Comparison of ENCODE assay signal across 17 mouse cellular contexts in the genomic region with DNA sequence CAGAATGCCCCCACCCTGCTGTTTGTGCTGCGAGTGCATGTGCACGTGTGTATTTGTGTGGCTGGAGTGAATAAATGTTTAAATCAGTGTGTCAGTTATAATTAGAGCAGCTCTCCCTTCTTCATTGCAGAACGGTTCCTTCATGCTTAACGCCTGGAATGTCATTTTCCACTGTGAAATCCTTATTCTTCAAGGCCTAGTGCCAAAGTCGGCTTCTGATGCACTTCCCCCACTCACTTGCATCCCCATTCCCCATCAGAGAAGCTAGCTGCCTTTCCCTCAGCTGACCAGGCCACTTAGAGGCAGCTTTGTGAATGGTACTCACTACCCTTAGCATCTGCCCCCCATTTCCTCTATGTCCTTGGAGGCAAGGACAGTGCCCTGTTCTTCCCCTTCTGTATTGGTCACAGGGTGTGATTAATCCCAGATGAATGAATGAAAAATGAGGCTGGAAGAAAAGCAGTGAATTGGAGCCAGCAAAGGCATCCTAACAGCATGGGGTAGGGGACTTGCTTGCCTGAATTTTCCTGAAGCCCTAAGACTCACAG.
DNase-seq lines count a peak whose midpoint lies in the region; ATAC-seq and TF ChIP-seq lines count a peak whose summit lies in the region.
"Had no signal": no experiment of that assay in that cellular context is flagged by ENCODE, and none has a peak within 500 bp of the region (broad histone marks: within the 10 kb centered on the region; RNA-seq: fewer than 3 reads in every experiment).

No protein-coding gene starts in this region.

- H3K4me3 ChIP-seq in kidney, postnatal 0 days (replicated peaks; ENCODE audit: low read depth, low read length): no peak overlapping the region
- no peak overlapping the region for H3K4me3 ChIP-seq in kidney, adult 2 months (ENCODE audit: insufficient read depth, low read depth, low read length)
- no peak overlapping the region for H3K4me3 ChIP-seq in forebrain, embryonic 14.5 days (ENCODE audit: low read depth, low read length)
- H3K4me3 ChIP-seq: heart, embryonic 12.5 days; hindbrain, embryonic 15.5 days; stomach, embryonic 15.5 days had no signal

- no peak overlapping the region for H3K4me2 ChIP-seq in kidney, postnatal 0 days (ENCODE audit: low read length)
- no peak overlapping the region for H3K4me2 ChIP-seq in forebrain, embryonic 14.5 days (ENCODE audit: low read length)
- H3K4me2 ChIP-seq: heart, embryonic 12.5 days; hindbrain, embryonic 15.5 days; liver, embryonic 11.5 days; stomach, embryonic 15.5 days had no signal

- TF ChIP-seq CTCF in kidney, postnatal 0 days (IDR thresholded peaks at IDR 0.05; ENCODE audit: low read depth): no peak
- no peak for TF ChIP-seq CTCF in kidney, adult 2 months (conservative IDR thresholded peaks at IDR 0.05; ENCODE audit: insufficient read depth, insufficient read length, low read depth, low read length)

- no peaks in the 10 kb centered on the region for H3K36me3 ChIP-seq in kidney, postnatal 0 days (ENCODE audit: insufficient read depth, low read length)
- H3K36me3 ChIP-seq in kidney, adult 2 months (ENCODE audit: control insufficient read depth, insufficient read depth, low read length): no peaks in the 10 kb centered on the region
- no peaks in the 10 kb centered on the region for H3K36me3 ChIP-seq in forebrain, embryonic 14.5 days (ENCODE audit: control insufficient read depth, insufficient read depth, low read length)
- H3K36me3 ChIP-seq: heart, embryonic 12.5 days; hindbrain, embryonic 15.5 days; stomach, embryonic 15.5 days had no signal

- H3K4me1 ChIP-seq in kidney, postnatal 0 days (replicated peaks; ENCODE audit: insufficient read depth, low read length): no peaks in the 10 kb centered on the region
- no peaks in the 10 kb centered on the region for H3K4me1 ChIP-seq in kidney, adult 2 months (ENCODE audit: control insufficient read depth, insufficient read depth, low read length)
- peaks cover 34% of the 10 kb centered on the region for H3K4me1 ChIP-seq in forebrain, embryonic 14.5 days (ENCODE audit: control insufficient read depth, insufficient read depth, low read length)
- H3K4me1 ChIP-seq: stomach, embryonic 15.5 days had no signal

- no peak overlapping the region for H3K27ac ChIP-seq in kidney, postnatal 0 days
- no peak overlapping the region for H3K27ac ChIP-seq in kidney, adult 2 months (ENCODE audit: insufficient read depth, low read depth, low read length)
- H3K27ac ChIP-seq in forebrain, embryonic 14.5 days (ENCODE audit: low read depth, low read length): peak overlapping the region; percentile 36; the same call in 1 of the 2 replicates
- H3K27ac ChIP-seq: hindbrain, embryonic 15.5 days; stomach, embryonic 15.5 days had no signal

- no peak for ATAC-seq in kidney, postnatal 0 days (replicated peaks; ENCODE audit: low FRiP score, low read depth)
- no peak for ATAC-seq in forebrain, embryonic 14.5 days

- DNase-seq in adrenal gland, postnatal 36 days: peak; percentile 25
- no peak for DNase-seq in adrenal gland, postnatal 10 days
- peak; percentile 56 for DNase-seq in kidney, postnatal 0 days (ENCODE audit: low spot score)
- DNase-seq in kidney, adult 2 months: no peak
- peak; percentile 49 for DNase-seq in 3T3-L1 (ENCODE audit: low read depth, low spot score)
- DNase-seq in forebrain, embryonic 14.5 days (ENCODE audit: low spot score): peak; percentile 45
- no peak for DNase-seq in ovary, postnatal 10 days (ENCODE audit: low spot score)
- no peak for DNase-seq in urinary bladder, adult 2 months (ENCODE audit: low spot score)
- DNase-seq: cerebellum, adult 11 months; cerebellum, postnatal 36 days; gastrocnemius, postnatal 10 days; kidney, adult 9 months; thymus, postnatal 25 days had no signal

- no peaks in the 10 kb centered on the region for H3K9me3 ChIP-seq in kidney, postnatal 0 days (replicated peaks; ENCODE audit: low read length)
- H3K9me3 ChIP-seq in forebrain, embryonic 14.5 days (replicated peaks; ENCODE audit: control insufficient read depth, low read length): no peaks in the 10 kb centered on the region
- H3K9me3 ChIP-seq: heart, embryonic 12.5 days; hindbrain, embryonic 15.5 days; stomach, embryonic 15.5 days had no signal

- WGBS in kidney, postnatal 0 days: 73% methylated on average over 5 of the region's 5 CpGs
- WGBS in kidney, adult 2 months: 53% methylated on average over 5 of the region's 5 CpGs
- WGBS in forebrain, embryonic 14.5 days: 43% methylated on average over 5 of the region's 5 CpGs

- TF ChIP-seq POLR2A in kidney, adult 2 months (IDR thresholded peaks at IDR 0.05; ENCODE audit: low read depth, low read length): no peak

- no peak overlapping the region for H3K9ac ChIP-seq in kidney, postnatal 0 days (ENCODE audit: low read depth, low read length)
- H3K9ac ChIP-seq in forebrain, embryonic 14.5 days (ENCODE audit: low read length): no peak overlapping the region
- H3K9ac ChIP-seq: heart, embryonic 12.5 days; hindbrain, embryonic 15.5 days; stomach, embryonic 15.5 days had no signal

- H3K27me3 ChIP-seq in kidney, postnatal 0 days (ENCODE audit: insufficient read depth, low read length): peaks cover 4% of the 10 kb centered on the region; the same call in 1 of the 2 replicates
- H3K27me3 ChIP-seq in kidney, adult 2 months (replicated peaks; ENCODE audit: control insufficient read depth, insufficient read depth, low read length): no peaks in the 10 kb centered on the region
- H3K27me3 ChIP-seq in forebrain, embryonic 14.5 days (replicated peaks; ENCODE audit: control insufficient read depth, insufficient read depth, low read length): no peaks in the 10 kb centered on the region
- H3K27me3 ChIP-seq: hindbrain, embryonic 15.5 days; stomach, embryonic 15.5 days had no signal

Comparison
In these comparisons a context has a peak if more than half of its experiments do, and no peak if none do; other contexts are left out.
1. DNase-seq: peak in adrenal gland, postnatal 36 days (2 of 2), kidney, postnatal 0 days (single experiment), 3T3-L1 (single experiment) and forebrain, embryonic 14.5 days (single experiment); none in adrenal gland, postnatal 10 days (single experiment), kidney, adult 2 months (single experiment), ovary, postnatal 10 days (single experiment) and urinary bladder, adult 2 months (single experiment).